Mouse (Mus musculus): ENCODE data around the gene Sac3d1. TPM values are rescaled to one million over a fixed set of nuclear protein-coding genes. Genes with fewer than 3 reads are reported as not detected.
A peak's percentile ranks its signal among the peaks of the same experiment; 100 is the strongest.

Gene Sac3d1
- total RNA-seq, 2 experiments from 2014 or later = 19.3 to 22.4 TPM

DNA sequence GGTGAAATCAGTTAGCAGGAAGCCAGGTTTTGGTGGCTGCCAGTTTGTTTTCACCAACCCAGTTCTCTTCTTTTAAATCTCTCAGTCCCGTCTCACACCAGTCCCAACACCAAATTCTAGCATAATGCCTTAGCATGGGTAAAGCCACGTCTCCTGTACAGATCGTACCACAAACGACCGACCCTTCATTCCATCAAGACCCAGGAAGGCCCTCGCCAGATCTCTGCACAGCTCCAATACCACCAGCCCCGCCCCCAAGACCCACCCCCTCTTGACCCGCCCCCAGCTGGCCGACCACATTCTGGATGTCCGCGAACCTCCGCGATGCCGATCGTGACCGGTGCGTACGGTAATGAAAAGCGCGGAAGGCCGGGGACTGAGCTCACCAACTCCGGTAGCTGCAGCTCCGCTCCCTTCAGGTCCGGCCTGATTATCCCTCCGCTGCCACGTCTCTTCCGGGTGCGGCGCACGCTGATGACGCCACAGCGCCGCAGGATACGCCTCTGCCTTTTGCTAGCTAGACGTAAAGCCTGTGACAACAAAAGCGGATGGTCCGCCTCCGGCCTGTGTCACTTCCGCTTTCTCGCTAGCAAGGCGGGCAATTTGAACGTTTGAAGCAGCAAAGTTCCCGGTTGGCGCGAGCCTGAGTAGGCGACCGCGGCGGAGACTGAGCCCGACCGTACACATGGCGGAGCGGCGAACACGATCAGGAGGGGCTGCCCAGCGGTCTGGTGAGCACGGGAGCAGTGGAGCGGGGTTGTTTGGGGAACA, 33.8 kb downstream of the Sac3d1 start, which contains the start of the genes Zfpl1 and Cdca5:
Gene Zfpl1, minus strand, starts transcription at position 479 of the 771 bp plus-strand sequence.
Gene Cdca5, plus strand, starts transcription at position 506 of the 771 bp plus-strand sequence.
- Histone ChIP-seq H3K27ac (peak within 1 kb of the TSS; percentile 22; the same call in 1 of the 2 replicates), H3K4me3 (peak within 1 kb of the TSS; percentile 70)
- peak; percentile 94 to 97 for DNase-seq (ENCODE audit: extremely low spot score in 1 of 2, low spot score in 2 of 2)
- no peak; the same call in 1 of the 2 replicates for TF ChIP-seq CTCF (IDR thresholded peaks at IDR 0.05)
- intact Hi-C loops (cut with DNase I) = loop anchor here (2.0 to 10.0 kb wide), 3 partner anchors 24 to 250 kb away; partner anchors contain the start of genes Men1, Sac3d1 and Znhit2

DNA sequence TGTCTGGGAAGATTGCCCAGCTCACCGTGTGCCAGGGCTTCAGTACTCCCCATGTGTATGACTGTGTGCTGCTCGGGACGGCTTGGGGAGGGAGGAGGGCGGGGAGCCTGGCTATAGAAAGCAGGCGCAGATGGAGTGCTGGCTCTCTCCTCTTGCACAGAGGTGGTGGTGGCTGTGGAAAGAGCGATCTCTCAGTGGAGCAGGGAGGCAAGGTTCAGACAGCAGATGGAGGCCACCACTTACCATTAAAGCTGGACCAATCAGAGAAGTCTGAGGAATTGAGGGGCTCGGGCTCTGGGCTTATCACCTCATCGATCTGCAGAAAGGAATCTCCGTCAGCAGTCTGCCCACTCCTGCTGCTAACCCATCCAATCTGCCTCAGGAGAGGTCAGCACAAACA, 36.3 kb downstream of the Sac3d1 start, which contains the start of gene Gm28374:
Gene Gm28374, minus strand, starts transcription at position 101 of the 400 bp plus-strand sequence.
- Histone ChIP-seq H3K4me3 (no peak within 1 kb of the TSS), H3K27ac (no peak within 1 kb of the TSS)
- intact Hi-C loops (cut with DNase I) = loop anchor here (5.0 to 10.0 kb wide), 2 partner anchors 35 to 253 kb away; partner anchors contain the start of genes Men1 and Sac3d1
- no peak for DNase-seq (ENCODE audit: extremely low spot score in 1 of 2, low spot score in 2 of 2)
- TF ChIP-seq CTCF (IDR thresholded peaks at IDR 0.05) = no peak

DNA sequence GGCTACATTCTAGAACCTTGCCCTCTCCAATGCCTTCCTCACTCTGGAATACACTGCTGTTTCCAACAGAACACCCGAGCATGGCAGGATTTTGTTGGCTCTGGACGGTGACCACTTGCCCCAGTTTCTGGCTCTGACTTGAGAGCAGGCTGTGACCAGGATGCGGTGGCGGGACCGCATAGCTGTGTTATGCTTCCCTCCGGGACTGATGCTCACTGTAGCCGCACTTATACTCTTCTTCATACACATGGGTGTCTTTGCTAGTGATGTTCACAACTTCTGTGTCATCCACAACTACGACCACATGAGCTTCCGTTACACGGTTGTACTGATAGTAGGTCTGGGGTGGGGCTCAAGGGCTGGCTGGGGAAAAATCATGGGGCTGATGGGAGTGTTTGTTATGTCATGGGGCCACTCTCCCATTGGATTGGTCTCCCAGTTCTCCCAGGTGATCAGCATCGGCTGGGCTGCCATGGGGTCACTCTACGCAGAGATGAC, 38.4 kb downstream of the Sac3d1 start, which contains the start of gene Tmem262:
Gene Tmem262, plus strand, starts transcription at position 51 of the 498 bp plus-strand sequence.
- intact Hi-C loops (cut with DNase I) = loop anchor here (5.0 to 10.0 kb wide), 2 partner anchors 37 to 255 kb away; partner anchors contain the start of genes Men1 and Sac3d1
- TF ChIP-seq CTCF (IDR thresholded peaks at IDR 0.05) = no peak
- Histone ChIP-seq H3K27ac (no peak within 1 kb of the TSS), H3K4me3 (no peak within 1 kb of the TSS)
- DNase-seq (ENCODE audit: extremely low spot score in 1 of 2, low spot score in 2 of 2) = no peak

DNA sequence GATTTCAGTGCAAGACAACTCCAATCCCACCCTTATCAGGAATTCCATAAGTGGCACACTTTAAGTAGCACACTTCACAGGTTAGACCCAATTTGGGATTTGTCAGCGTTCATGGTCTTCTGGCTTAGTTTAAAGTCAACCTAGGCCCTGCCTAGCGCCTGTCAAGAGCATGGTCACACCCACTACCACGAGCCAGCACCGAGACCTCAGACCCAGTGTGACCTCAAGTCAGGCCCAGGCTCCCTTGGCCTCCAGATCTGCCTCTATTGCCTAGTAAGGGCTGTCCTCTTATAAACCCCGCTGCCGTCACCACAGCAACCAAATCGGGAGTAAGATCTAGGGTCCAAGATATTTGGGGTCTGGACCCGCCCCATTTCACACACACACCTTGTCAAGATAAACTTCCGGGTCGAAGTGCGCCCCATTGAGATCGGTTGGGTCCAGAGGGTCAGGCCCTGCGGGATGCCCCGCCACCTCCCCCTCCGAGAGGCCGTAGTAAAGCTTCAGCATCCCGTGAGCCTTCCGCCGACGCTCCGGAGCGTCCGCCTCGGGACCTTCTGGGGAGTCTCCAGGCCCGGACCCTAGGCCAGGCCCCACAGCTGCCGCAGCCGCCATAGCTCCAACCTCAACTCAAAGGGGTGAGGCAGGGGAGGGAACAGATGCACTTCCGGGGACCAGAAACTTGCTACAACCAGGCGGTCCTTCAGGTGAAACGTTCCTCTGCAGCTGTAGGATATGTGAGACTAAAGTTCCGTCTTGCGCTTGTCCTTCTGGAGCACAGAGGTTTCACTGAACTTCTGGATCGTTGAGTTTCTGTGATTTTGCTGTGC, 41.7 kb downstream of the Sac3d1 start, which contains the start of gene Vps51:
Gene Vps51, minus strand, starts transcription at position 668 of the 830 bp plus-strand sequence.
- no peak for TF ChIP-seq CTCF (IDR thresholded peaks at IDR 0.05)
- DNase-seq (ENCODE audit: extremely low spot score in 1 of 2, low spot score in 2 of 2) = peak; percentile 84 to 87
- Histone ChIP-seq H3K4me3 (peak within 1 kb of the TSS; percentile 85), H3K27ac (peak within 1 kb of the TSS; percentile 95)
- intact Hi-C loops (cut with DNase I) = loop anchor here (1.0 kb wide), 1 partner anchor 30 kb away; the partner anchor contains the start of gene Syvn1

DNA sequence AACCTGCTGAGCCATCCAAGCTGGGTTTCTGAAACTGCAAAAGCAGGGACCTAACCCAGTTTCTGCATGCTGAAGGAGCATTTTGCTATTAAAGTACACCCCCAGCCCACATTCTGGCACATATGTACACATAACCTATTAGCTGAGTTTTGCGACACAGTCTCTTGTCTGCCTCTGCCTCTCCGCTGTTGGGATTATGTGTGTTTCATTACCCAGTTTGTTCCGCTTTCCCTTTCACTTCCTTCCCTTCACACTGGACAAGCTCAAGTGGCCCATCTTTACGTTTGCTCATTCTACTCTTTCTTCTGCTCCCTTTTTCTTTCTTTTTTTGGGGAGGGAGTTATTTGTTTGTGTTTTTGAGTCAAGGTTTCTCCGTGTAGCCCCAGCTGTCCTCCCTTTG, 44.6 kb downstream of the Sac3d1 start:
- TF ChIP-seq CTCF (IDR thresholded peaks at IDR 0.05) = no peak
- Histone ChIP-seq H3K27ac (no peak overlapping the region), H3K4me3 (no peak overlapping the region)
- intact Hi-C loops (cut with DNase I) = no loop called here
- DNase-seq (ENCODE audit: extremely low spot score in 1 of 2, low spot score in 2 of 2) = no peak

DNA sequence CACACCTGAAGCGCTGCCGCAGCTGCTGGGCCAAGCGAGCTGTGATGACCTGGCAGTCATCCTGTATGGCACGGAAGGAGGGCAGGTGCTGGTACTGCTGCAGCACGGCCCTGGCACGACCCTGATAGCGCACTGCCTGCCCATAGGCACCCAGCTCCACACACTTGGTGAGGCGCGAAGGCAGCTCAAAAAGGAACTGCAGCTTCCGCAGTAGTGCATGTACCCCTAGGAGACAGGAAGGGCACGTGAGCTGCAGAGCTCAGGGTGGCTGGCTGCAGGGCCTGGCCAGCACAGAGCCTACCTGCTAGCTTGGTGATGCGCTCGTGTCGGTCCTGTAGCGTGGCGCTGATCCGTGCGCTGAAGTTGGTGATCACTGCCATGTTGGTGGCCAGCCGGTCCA, 47.2 kb downstream of the Sac3d1 start:
- H3K27ac ChIP-seq = no peak overlapping the region
- intact Hi-C loops (cut with DNase I) = no loop called here
- DNase-seq (ENCODE audit: extremely low spot score in 1 of 2, low spot score in 2 of 2) = no peak
- no peak for TF ChIP-seq CTCF (IDR thresholded peaks at IDR 0.05)
- H3K4me3 ChIP-seq = no peak overlapping the region

DNA sequence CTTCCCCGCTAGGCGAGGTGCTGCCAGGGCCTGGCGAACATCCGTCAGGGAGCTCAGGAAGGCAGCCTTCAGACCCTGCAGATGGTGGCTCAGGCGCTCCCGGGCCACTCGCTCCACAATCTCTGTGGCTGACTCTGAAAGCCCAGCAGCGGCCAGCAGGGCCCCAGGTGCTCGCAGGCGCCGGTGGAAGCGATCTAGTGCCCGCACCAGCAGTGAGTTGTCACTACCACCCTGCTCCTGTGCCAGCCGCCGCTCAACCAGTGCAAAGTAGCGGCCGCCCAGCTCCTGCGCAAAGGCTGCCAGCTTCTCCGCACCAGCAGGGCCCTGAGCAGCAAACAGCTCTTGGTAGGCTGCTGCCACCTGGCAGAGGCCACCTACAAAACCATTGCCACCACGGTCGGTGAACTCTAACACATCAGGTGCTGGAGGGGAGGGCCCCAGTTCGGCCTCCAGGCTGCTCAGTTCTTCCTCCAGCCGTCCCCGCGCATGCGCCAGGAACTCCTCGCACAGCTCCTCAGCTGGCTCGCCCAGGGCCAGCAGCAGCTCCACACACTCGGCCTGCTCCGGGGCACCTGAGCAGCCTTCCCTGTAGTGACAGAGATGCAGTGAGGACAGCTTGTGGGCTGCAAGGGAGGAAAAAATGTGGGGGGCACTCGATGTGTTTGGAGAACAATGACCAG, 47.7 kb downstream of the Sac3d1 start:
- DNase-seq (ENCODE audit: extremely low spot score in 1 of 2, low spot score in 2 of 2) = no peak
- H3K4me3 ChIP-seq = no peak overlapping the region
- intact Hi-C loops (cut with DNase I) = no loop called here
- no peak overlapping the region for H3K27ac ChIP-seq
- no peak for TF ChIP-seq CTCF (IDR thresholded peaks at IDR 0.05)

DNA sequence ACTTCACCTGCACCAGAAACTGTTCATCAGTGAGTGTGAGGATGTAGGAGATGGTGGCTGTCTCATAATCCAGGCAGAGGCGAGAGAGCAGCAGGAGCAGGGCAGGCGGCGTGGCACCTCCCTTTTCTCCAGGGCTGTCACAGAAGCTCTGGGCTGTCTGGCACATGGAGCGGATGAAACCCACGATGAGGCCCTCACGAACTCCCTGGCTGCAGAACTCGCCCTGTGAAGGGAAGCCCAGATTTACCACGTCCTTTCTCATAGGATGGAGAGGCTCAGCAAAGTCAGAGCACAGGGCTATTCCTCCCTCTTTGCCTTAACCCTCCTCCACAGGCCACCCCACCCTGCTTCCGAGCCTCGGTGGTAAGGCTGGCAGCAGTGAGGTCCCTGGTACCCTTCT, 48.6 kb downstream of the Sac3d1 start:
- Histone ChIP-seq H3K4me3 (no peak overlapping the region), H3K27ac (no peak overlapping the region)
- no peak for TF ChIP-seq CTCF (IDR thresholded peaks at IDR 0.05)
- intact Hi-C loops (cut with DNase I) = no loop called here
- no peak for DNase-seq (ENCODE audit: extremely low spot score in 1 of 2, low spot score in 2 of 2)

DNA sequence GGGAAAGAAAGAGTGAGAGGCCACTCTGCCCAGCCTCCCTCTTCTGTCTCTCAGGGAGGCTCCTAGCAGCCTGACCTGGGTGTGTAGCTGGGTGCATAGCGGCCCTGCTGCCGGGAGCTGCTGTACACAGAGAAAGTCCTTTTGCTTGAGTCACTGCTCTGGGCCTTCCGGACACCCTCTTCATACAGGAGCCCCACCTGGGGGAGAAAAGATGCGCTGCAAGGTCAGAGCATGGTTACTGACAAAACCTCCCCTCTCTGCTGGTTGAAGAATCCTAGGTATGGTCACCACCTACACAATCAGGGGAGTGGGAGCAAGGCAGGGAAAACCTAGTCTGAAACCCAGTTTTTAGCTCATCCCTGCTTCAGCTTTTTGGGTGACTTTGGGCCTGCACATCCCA, 49.5 kb downstream of the Sac3d1 start:
- no peak for DNase-seq (ENCODE audit: extremely low spot score in 1 of 2, low spot score in 2 of 2)
- intact Hi-C loops (cut with DNase I) = no loop called here

DNA sequence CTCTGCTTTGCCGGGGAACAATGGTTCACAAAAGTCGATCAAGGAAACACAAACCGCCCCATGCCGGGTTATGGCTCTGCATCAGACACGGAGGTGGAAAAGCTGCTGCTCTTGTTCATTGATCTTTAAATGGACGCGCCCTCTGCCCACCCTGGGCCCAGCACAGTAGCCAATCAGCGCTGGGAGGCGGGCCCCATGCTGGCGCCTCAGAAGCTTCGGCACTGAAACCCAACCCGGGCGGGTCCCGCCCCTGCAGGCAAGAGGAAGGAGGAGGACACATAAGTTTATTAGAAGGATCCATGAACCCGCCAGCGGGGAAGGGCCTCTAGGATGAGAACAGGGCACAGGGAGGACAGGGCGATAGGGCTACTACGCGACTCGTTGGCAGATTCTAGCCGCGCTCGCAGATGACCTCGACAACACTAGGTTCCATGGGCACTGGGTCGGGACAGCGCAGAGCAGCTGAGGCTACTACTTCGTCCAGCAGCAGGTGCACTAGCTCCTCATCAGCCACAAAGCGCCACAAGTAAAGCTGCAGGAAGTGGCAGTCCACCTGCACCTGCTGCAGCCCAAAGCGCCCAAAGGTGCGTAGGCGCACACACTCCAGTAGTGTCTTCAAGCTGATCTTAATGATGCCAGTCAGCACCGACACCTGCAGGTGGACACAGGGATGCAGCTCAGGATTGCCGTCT, 50.6 kb downstream of the Sac3d1 start, which contains the start of gene Tm7sf2:
Gene Tm7sf2, minus strand, starts transcription at position 650 of the 692 bp plus-strand sequence.
- peak within 1 kb of the TSS; percentile 50 for H3K4me3 ChIP-seq
- TF ChIP-seq CTCF (IDR thresholded peaks at IDR 0.05) = no peak; the same call in 1 of the 2 replicates
- intact Hi-C loops (cut with DNase I) = no loop called here
- H3K27ac ChIP-seq = peak within 1 kb of the TSS; percentile 66
- peak; percentile 79 to 87 for DNase-seq (ENCODE audit: extremely low spot score in 1 of 2, low spot score in 2 of 2)

More for the DNA sequence above, 49.5 kb downstream of the Sac3d1 start:
- no peak overlapping the region for H3K4me3 ChIP-seq
- TF ChIP-seq CTCF (IDR thresholded peaks at IDR 0.05) = no peak; the same call in 1 of the 2 replicates
- no peak overlapping the region for H3K27ac ChIP-seq
